Mouse (Mus musculus) neural tube, embryonic 11.5 days (tissue): ENCODE measurements around the gene Malsu1. TPM values are rescaled to one million over a fixed set of nuclear protein-coding genes. Genes with fewer than 3 reads are reported as not detected.

Experiments used
- ATAC-seq: fragments of 200-750 bp; cut with Nextera tagmentation; 2 replicates; pipeline ENCODE4 v1.8.0; 2017; ENCODE audit warnings: moderate number of reproducible peaks, mild to moderate bottlenecking, moderate TSS enrichment, moderate library complexity; ENCODE audit not compliant: insufficient read depth, low FRiP score, low TSS enrichment
- DNase-seq: peaks from one replicate; pipeline ENCODE4 v3.0.0-alpha.2; 2015; ENCODE audit warnings: low spot score
- H3K27ac ChIP-seq: fragments of 300-500 bp; sonication (generic); 2 replicates; pipeline ENCODE4 v1.5.1; 2014; ENCODE audit warnings: low read depth, mild to moderate bottlenecking, low read length
- H3K27me3 ChIP-seq: fragments of 300-500 bp; sonication (generic); 2 replicates; pipeline ENCODE4 v1.6.1; 2014; ENCODE audit warnings: mild to moderate bottlenecking, low read length, mixed read lengths; ENCODE audit not compliant: control insufficient read depth, insufficient read depth
- H3K36me3 ChIP-seq: fragments of 300-500 bp; sonication (generic); 2 replicates; pipeline ENCODE4 v1.6.1; 2014; ENCODE audit warnings: mild to moderate bottlenecking, low read length, moderate library complexity, mixed read lengths; ENCODE audit not compliant: control insufficient read depth, insufficient read depth
- H3K4me1 ChIP-seq: fragments of 300-500 bp; sonication (generic); 2 replicates; pipeline ENCODE4 v1.6.1; 2014; ENCODE audit warnings: low read length, mixed read lengths; ENCODE audit not compliant: control insufficient read depth, insufficient read depth
- H3K4me2 ChIP-seq: fragments of 300-500 bp; sonication (generic); 2 replicates; pipeline ENCODE4 v1.6.1; 2014; ENCODE audit warnings: low read depth, mild to moderate bottlenecking, moderate library complexity
- H3K4me3 ChIP-seq: fragments of 300-500 bp; sonication (generic); 2 replicates; pipeline ENCODE4 v1.5.1; 2014; ENCODE audit warnings: low read depth, low read length
- H3K9ac ChIP-seq: fragments of 300-500 bp; sonication (generic); 2 replicates; pipeline ENCODE4 v1.6.1; 2014; ENCODE audit warnings: mild to moderate bottlenecking, low read length
- H3K9me3 ChIP-seq: fragments of 300-500 bp; sonication (generic); 2 replicates; pipeline ENCODE4 v1.6.1; 2016; ENCODE audit warnings: low read length; ENCODE audit not compliant: control insufficient read depth
- WGBS: fragments of 180-500 bp; shearing (Covaris S2); extraction: QIAGEN DNeasy Blood & Tissue Kit; methylation state at CpG from one replicate; pipeline ENCODE4 v1.1.7; 2014; 5-methylcytosine and 5-hydroxymethylcytosine counted together
- polyA plus RNA-seq: library from polyadenylated mRNA; unstranded; fragments of >200 nt; fragmentation: Nextera tagmentation; extraction: Ambion mirVana; gene quantifications from 2 replicates; pipeline ENCODE4 v1.2.1, GENCODE M21; 2014

The Malsu1 gene
- polyA plus RNA-seq, 1 experiment from 2014 or later = 52.0 TPM

DNA sequence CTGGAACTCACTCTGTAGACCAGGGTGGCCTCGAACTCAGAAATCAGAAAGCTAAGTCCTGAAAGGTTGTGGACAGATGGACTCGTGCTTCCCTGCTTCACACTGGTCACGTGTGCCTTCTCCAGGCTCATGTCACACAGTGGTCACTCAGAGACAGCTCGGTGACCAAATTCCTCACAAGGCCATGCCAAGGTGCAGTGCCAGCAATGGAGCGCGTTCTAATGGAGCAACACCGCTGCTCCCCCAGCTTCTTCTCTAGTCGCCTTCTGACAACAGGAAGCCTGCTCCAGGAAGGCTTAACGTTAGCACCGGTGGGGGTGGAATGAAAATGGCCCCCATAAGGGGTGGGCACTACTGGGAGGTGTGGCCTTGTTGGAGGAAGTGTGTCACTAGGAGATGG lies 21.4 kb downstream of the Malsu1 start:
- Histone ChIP-seq H3K4me2 (no peak overlapping the region), H3K4me1 (no peaks in the 10 kb centered on the region), H3K27ac (no peak overlapping the region), H3K36me3 (no peaks in the 10 kb centered on the region; the same call in 1 of the 2 replicates), H3K4me3 (no peak overlapping the region), H3K27me3 (no peaks in the 10 kb centered on the region), H3K9ac (no peak overlapping the region), H3K9me3 (no peaks in the 10 kb centered on the region)
- 90% methylated on average over 10 of the region's 10 CpGs for WGBS
- ATAC-seq = no peak
- DNase-seq = no peak

- H3K9me3 ChIP-seq = no peaks in the 10 kb centered on the region
- DNase-seq (no peak), ATAC-seq (no peak)
- no peaks in the 10 kb centered on the region for H3K4me1 ChIP-seq
- H3K4me3 ChIP-seq = no peak overlapping the region
- peaks cover 8% of the 10 kb centered on the region for H3K36me3 ChIP-seq
- H3K4me2 ChIP-seq = no peak overlapping the region
- no peaks in the 10 kb centered on the region for H3K27me3 ChIP-seq
- 91% methylated on average over 7 of the region's 7 CpGs for WGBS
- H3K27ac ChIP-seq = no peak overlapping the region
- H3K9ac ChIP-seq = no peak overlapping the region
These were observed 22.8 kb downstream of the Malsu1 start for GRCm38 (mm10) chr6:49096421-49096820.

DNA sequence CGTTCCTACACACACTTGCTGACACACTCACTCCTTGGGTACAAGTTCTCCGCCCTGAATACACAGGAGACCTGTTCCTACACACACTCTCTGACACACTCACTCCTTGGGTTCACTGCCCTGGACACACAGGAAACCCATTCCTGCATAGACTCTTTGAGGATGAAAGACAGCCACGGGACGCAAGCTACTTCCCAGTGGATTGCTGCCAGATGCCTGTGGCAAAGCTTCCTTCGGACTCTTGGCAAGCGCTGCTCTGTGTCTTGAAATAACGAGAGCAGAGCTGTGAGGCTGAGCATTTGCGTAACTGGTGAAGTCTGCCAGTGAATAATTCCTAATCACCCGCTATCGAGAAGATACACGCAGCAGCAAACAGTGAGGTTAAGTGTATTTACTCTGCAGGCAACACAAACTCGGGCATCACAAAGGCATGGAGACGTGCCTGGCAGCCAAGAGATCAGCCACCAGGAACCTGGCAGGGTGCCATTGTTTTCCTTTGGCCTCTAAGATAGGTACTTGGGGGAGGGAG lies 23.4 kb downstream of the Malsu1 start:
- 79% methylated on average over 13 of the region's 13 CpGs for WGBS
- no peak overlapping the region for H3K27ac ChIP-seq
- DNase-seq (no peak), ATAC-seq (no peak)
- H3K4me2 ChIP-seq = no peak overlapping the region
- H3K4me1 ChIP-seq = no peaks in the 10 kb centered on the region
- no peaks in the 10 kb centered on the region for H3K9me3 ChIP-seq
- H3K4me3 ChIP-seq = no peak overlapping the region
- peaks cover 9% of the 10 kb centered on the region for H3K36me3 ChIP-seq
- no peaks in the 10 kb centered on the region for H3K27me3 ChIP-seq
- H3K9ac ChIP-seq = no peak overlapping the region

- H3K9me3 ChIP-seq = no peaks in the 10 kb centered on the region
- 95% methylated on average over 5 of the region's 5 CpGs for WGBS
- no peak overlapping the region for H3K27ac ChIP-seq
- H3K4me1 ChIP-seq = no peaks in the 10 kb centered on the region
- peaks cover 9% of the 10 kb centered on the region for H3K36me3 ChIP-seq
- no peak overlapping the region for H3K4me2 ChIP-seq
- DNase-seq (no peak), ATAC-seq (no peak)
- no peak overlapping the region for H3K4me3 ChIP-seq
- no peak overlapping the region for H3K9ac ChIP-seq
- no peaks in the 10 kb centered on the region for H3K27me3 ChIP-seq
These were observed 24.1 kb downstream of the Malsu1 start for GRCm38 (mm10) chr6:49097596-49098110.

- no peak for DNase-seq
- no peak for ATAC-seq
- Histone ChIP-seq H3K27ac (no peak overlapping the region), H3K4me1 (no peaks in the 10 kb centered on the region), H3K4me3 (no peak overlapping the region), H3K4me2 (no peak overlapping the region), H3K9ac (no peak overlapping the region), H3K9me3 (no peaks in the 10 kb centered on the region), H3K27me3 (no peaks in the 10 kb centered on the region), H3K36me3 (peaks cover 9% of the 10 kb centered on the region)
- WGBS = 83% methylated on average over 1 of the region's 1 CpGs
These were observed 25.5 kb downstream of the Malsu1 start for GRCm38 (mm10) chr6:49099086-49099485.

DNA sequence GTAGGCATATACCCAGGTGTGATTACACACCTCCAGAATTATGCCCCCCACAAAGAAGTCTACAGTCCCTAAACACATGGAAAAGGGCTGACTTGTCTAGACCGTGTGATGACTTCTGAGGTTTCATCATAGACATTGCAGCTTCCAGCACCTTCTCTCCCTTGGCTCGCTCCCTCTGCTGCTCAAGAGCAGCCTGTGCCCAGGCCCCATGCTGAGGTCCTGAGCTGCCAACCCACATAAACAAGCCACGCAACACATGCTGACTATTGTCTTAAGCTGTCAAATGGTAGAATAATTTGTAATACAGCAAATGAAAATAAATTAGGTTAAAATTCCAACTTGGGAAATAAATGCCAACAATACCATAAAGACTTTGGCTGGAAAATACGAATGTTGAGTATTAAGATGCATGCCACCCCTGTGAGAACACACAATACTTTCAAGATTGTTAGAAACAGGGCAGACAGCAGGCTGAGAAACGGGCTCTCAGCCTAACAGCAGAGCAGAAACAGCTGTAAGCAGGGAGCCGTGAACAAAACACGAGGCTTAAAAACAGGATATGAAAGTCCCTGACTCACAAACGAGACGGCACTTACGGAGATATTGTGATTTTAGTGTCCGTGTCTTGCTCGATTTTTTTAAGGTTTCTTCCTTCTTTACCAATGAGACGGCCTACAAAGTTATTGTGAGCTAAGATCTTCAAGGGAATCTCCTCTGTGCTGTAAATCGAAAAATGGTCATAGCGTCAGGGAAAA lies 33.3 kb downstream of the Malsu1 start:
- Histone ChIP-seq H3K9ac (no peak overlapping the region), H3K4me2 (no peak overlapping the region), H3K4me1 (no peaks in the 10 kb centered on the region), H3K4me3 (no peak overlapping the region), H3K27ac (no peak overlapping the region), H3K36me3 (peaks cover 7% of the 10 kb centered on the region; the same call in 1 of the 2 replicates), H3K27me3 (no peaks in the 10 kb centered on the region), H3K9me3 (no peaks in the 10 kb centered on the region)
- 94% methylated on average over 15 of the region's 15 CpGs for WGBS
- ATAC-seq (no peak), DNase-seq (no peak)

DNA sequence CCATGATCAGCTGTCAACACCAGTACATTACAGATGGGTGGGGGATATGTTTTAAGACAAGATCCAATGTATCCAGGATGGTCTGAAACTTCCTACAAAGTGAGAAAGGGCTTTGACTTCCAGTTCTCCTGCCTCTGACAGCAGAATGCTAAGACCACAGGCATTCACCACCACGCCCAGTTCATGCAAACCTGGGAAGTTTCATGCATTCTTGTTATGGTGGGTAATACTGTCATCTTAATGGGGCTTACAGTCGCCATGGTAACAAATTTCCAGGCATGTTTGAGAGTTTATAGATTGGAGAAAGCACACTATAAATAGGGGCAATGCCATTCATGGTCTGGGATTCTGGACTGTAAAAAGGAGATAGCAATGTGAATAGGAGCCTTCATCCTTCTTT lies 35.6 kb downstream of the Malsu1 start:
- Histone ChIP-seq H3K9me3 (no peaks in the 10 kb centered on the region), H3K4me1 (no peaks in the 10 kb centered on the region), H3K27ac (no peak overlapping the region), H3K27me3 (no peaks in the 10 kb centered on the region), H3K4me2 (no peak overlapping the region), H3K9ac (no peak overlapping the region), H3K36me3 (peaks cover 7% of the 10 kb centered on the region; the same call in 1 of the 2 replicates), H3K4me3 (no peak overlapping the region)
- ATAC-seq (no peak), DNase-seq (no peak)
- WGBS = 92% methylated on average over 2 of the region's 2 CpGs

GRCm38 (mm10) chr6:49113895-49114294 lies 40.3 kb downstream of the Malsu1 start:
- no peak for ATAC-seq
- WGBS = 60% methylated on average over 7 of the region's 7 CpGs
- peaks cover under 1% of the 10 kb centered on the region for H3K36me3 ChIP-seq
- no peak overlapping the region for H3K27ac ChIP-seq
- no peak for DNase-seq
- no peaks in the 10 kb centered on the region for H3K4me1 ChIP-seq
- no peak overlapping the region for H3K4me2 ChIP-seq
- H3K4me3 ChIP-seq = no peak overlapping the region
- H3K9ac ChIP-seq = no peak overlapping the region
- no peaks in the 10 kb centered on the region for H3K27me3 ChIP-seq
- no peaks in the 10 kb centered on the region for H3K9me3 ChIP-seq

DNA sequence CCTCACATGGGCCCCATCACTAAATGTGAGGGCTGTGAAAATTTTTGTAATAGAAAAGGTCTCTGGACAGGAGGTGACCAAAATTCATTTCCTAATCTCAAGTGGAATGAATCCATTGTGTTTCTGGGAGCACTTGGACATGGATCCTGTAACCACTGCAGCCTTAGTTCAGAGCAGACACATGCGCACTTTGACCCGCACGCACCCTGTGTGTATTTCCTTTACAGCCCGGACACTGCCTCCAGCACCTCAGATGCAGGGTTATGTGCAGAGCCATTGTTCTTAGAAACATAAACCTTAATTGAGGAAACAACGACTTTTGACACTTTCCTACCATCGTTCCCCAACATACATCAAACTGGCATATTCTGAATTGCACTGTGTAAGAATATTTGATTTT lies 40.9 kb downstream of the Malsu1 start:
- no peaks in the 10 kb centered on the region for H3K27me3 ChIP-seq
- no peaks in the 10 kb centered on the region; the same call in 1 of the 2 replicates for H3K36me3 ChIP-seq
- H3K9ac ChIP-seq = no peak overlapping the region
- ATAC-seq = no peak
- no peak overlapping the region for H3K4me2 ChIP-seq
- WGBS = 83% methylated on average over 6 of the region's 6 CpGs
- H3K27ac ChIP-seq = no peak overlapping the region
- DNase-seq = no peak
- no peaks in the 10 kb centered on the region for H3K4me1 ChIP-seq
- H3K4me3 ChIP-seq = no peak overlapping the region
- no peaks in the 10 kb centered on the region for H3K9me3 ChIP-seq
